ENCODE assay signal across 26 mouse cellular contexts in the genomic region with DNA sequence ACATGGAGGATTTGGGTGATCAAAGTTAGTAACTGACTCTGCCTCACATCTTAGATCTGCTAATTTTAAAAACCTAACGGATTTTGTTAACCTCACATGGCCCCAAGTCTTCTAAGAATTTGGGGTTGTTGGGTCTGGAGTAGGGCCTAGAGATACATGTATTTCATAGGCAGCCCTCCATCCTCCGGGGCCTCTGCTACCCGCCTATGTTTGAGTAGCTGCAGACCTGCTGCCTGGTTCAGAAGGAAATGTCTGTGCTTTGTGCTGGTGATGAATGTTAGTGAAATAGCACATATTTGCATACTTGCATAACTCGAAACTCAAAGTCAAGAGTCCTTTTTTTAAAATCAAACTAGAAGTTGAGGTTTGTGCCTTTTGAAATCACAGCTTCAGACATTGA.
DNase-seq lines count a peak whose midpoint lies in the region; ATAC-seq and TF ChIP-seq lines count a peak whose summit lies in the region.
"Had no signal": no experiment of that assay in that cellular context is flagged by ENCODE, and none has a peak within 500 bp of the region (broad histone marks: within the 10 kb centered on the region; RNA-seq: fewer than 3 reads in every experiment).

No protein-coding gene starts in this region.

- TF ChIP-seq EP300 in CH12.LX (IDR thresholded peaks at IDR 0.05; ENCODE audit: low read length): no peak

- 82% methylated on average over 4 of the region's 4 CpGs for WGBS in kidney, embryonic 14.5 days

- H3K9me3 ChIP-seq in kidney, embryonic 14.5 days (ENCODE audit: control insufficient read depth, low read length): no peaks in the 10 kb centered on the region
- H3K9me3 ChIP-seq in CH12.LX (replicated peaks; ENCODE audit: low read length): no peaks in the 10 kb centered on the region
- H3K9me3 ChIP-seq: embryonic facial prominence, embryonic 12.5 days; heart, embryonic 13.5 days; neural tube, embryonic 15.5 days had no signal

- H3K9ac ChIP-seq in kidney, embryonic 14.5 days (ENCODE audit: low read depth, low read length): no peak overlapping the region
- H3K9ac ChIP-seq in CH12.LX (ENCODE audit: insufficient read depth, low read depth): no peak overlapping the region
- H3K9ac ChIP-seq: embryonic facial prominence, embryonic 12.5 days; heart, embryonic 13.5 days; neural tube, embryonic 15.5 days had no signal

- no peak overlapping the region for H3K4me3 ChIP-seq in kidney, embryonic 14.5 days (ENCODE audit: low read length)
- H3K4me3 ChIP-seq in CH12.LX (replicated peaks in 1 of 3; ENCODE audit: low read depth in 2 of 3, low read length in 2 of 3, poor library complexity in 1 of 3): no peak overlapping the region
- H3K4me3 ChIP-seq: embryonic facial prominence, embryonic 12.5 days; erythroblast, embryonic 14.5 days; gastrocnemius, adult 2 months; heart, embryonic 13.5 days; neural tube, embryonic 15.5 days had no signal

- H3K27ac ChIP-seq in kidney, embryonic 14.5 days (ENCODE audit: low read depth, low read length): no peak overlapping the region
- no peak overlapping the region for H3K27ac ChIP-seq in CH12.LX (ENCODE audit: insufficient read depth, low read depth)
- H3K27ac ChIP-seq: embryonic facial prominence, embryonic 12.5 days; gastrocnemius, adult 2 months; heart, embryonic 13.5 days; neural tube, embryonic 15.5 days had no signal

- H3K36me3 ChIP-seq in kidney, embryonic 14.5 days (ENCODE audit: control insufficient read depth, insufficient read depth, low read length): no peaks in the 10 kb centered on the region
- no peaks in the 10 kb centered on the region for H3K36me3 ChIP-seq in CH12.LX (replicated peaks in 1 of 2; ENCODE audit: control insufficient read depth in 1 of 2, insufficient read depth in 1 of 2, low read length in 1 of 2)
- H3K36me3 ChIP-seq: embryonic facial prominence, embryonic 12.5 days; heart, embryonic 13.5 days; neural tube, embryonic 15.5 days had no signal

- in situ Hi-C loops in CH12.LX (cut with MboI; ENCODE audit: low pct_ligation_motif_present, low pct_unique_long_range_greater_than_20kb, low sequenced_read_pairs): no loop called here

- no peaks in the 10 kb centered on the region for H3K27me3 ChIP-seq in kidney, embryonic 14.5 days (ENCODE audit: control insufficient read depth, insufficient read depth, low read length)
- H3K27me3 ChIP-seq in CH12.LX (replicated peaks): no peaks in the 10 kb centered on the region
- H3K27me3 ChIP-seq: embryonic facial prominence, embryonic 12.5 days; heart, embryonic 13.5 days; neural tube, embryonic 15.5 days had no signal

- intact Hi-C loops in heart, postnatal 10 days (cut with DNase I): no loop called here

- dilution Hi-C loops in CH12.LX (cut with MboI; ENCODE audit: extremely low pct_ligation_motif_present, extremely low pct_unique_long_range_greater_than_20kb, low sequenced_read_pairs): no loop called here

- TF ChIP-seq POLR2A in CH12.LX (IDR thresholded peaks at IDR 0.05; ENCODE audit: low read depth, low read length): no peak

- ATAC-seq in kidney, embryonic 14.5 days (ENCODE audit: low FRiP score, low TSS enrichment): no peak
- ATAC-seq: forebrain, embryonic 14.5 days; hindbrain, embryonic 16.5 days; intestine, embryonic 16.5 days; midbrain, embryonic 16.5 days had no signal

- H3K4me1 ChIP-seq in kidney, embryonic 14.5 days (ENCODE audit: control insufficient read depth, insufficient read depth, low read length): no peaks in the 10 kb centered on the region
- H3K4me1 ChIP-seq in CH12.LX (ENCODE audit: control insufficient read depth in 1 of 2, insufficient read depth in 2 of 2): peaks cover 6 to 20% of the 10 kb centered on the region in 2 experiments; a peak in 2 of 4 replicates
- H3K4me1 ChIP-seq: heart, embryonic 13.5 days; neural tube, embryonic 15.5 days had no signal

- TF ChIP-seq CTCF in CH12.LX (conservative IDR thresholded peaks at IDR 0.05 in 1 of 2, IDR thresholded peaks at IDR 0.05 in 1 of 2; ENCODE audit: low read depth in 2 of 2, low read length in 2 of 2): no peak

- TF ChIP-seq RAD21 in CH12.LX (IDR thresholded peaks at IDR 0.05; ENCODE audit: low read depth, low read length): no peak

- DNase-seq in kidney, adult 9 months: peak; percentile 33
- DNase-seq in CH12.LX (ENCODE audit: extremely low read depth): peak; percentile 26
- DNase-seq in left cerebral cortex, adult 18-20 months (ENCODE audit: low spot score in 2 of 2): peak; percentile 46 to 53
- DNase-seq in right cerebral cortex, postnatal 10 days (ENCODE audit: low spot score in 2 of 2): peak; percentile 29 to 43
- DNase-seq in heart, postnatal 10 days: no peak
- no peak for DNase-seq in embryo, embryonic 11 days
- DNase-seq: adrenal gland, adult 2 months; B cell, adult 2 months; cerebellum, adult 8-10 months; gastrocnemius, adult 2 months; heart, adult 18-20 months; heart, postnatal 36 days; kidney, postnatal 10 days; lung, adult 2 months; lung, postnatal 36 days; thymus, postnatal 36 days had no signal

- no peak overlapping the region for H3K4me2 ChIP-seq in kidney, embryonic 14.5 days (replicated peaks; ENCODE audit: low read depth, low read length)
- H3K4me2 ChIP-seq in CH12.LX (ENCODE audit: insufficient read depth, low read depth, poor library complexity, severe bottlenecking): no peak overlapping the region; the same call in 1 of the 2 replicates
- H3K4me2 ChIP-seq: embryonic facial prominence, embryonic 12.5 days; heart, embryonic 13.5 days; liver, embryonic 11.5 days; neural tube, embryonic 15.5 days had no signal

- no peaks in the 10 kb centered on the region for H3K79me2 ChIP-seq in CH12.LX (replicated peaks; ENCODE audit: control insufficient read depth, extremely low read depth, insufficient read depth, poor library complexity, severe bottlenecking)

TF ChIP-seq in CH12.LX, 34 proteins besides CTCF, POLR2A, EP300 and RAD21:
- TF ChIP-seq MAFK (IDR thresholded peaks at IDR 0.05; ENCODE audit: insufficient replicate concordance, low read length): no peak
- TF ChIP-seq ZKSCAN1 (IDR thresholded peaks at IDR 0.05; ENCODE audit: borderline replicate concordance, low read depth, low read length): no peak
- TF ChIP-seq MEF2A (IDR thresholded peaks at IDR 0.05; ENCODE audit: borderline replicate concordance, low read depth, low read length): no peak
- TF ChIP-seq ZMIZ1 (IDR thresholded peaks at IDR 0.05; ENCODE audit: low read depth, low read length): no peak
- no peak for TF ChIP-seq MXI1 (IDR thresholded peaks at IDR 0.05; ENCODE audit: low read depth, low read length)
- TF ChIP-seq HCFC1 (IDR thresholded peaks at IDR 0.05; ENCODE audit: low read depth, low read length): no peak
- no peak for TF ChIP-seq SMC3 (IDR thresholded peaks at IDR 0.05; ENCODE audit: low read depth, low read length)
- no peak for TF ChIP-seq ZNF384 (IDR thresholded peaks at IDR 0.05; ENCODE audit: low read depth, low read length)
- TF ChIP-seq USF1 (IDR thresholded peaks at IDR 0.05; ENCODE audit: low read depth, low read length): no peak
- TF ChIP-seq ZC3H11A (IDR thresholded peaks at IDR 0.05; ENCODE audit: low read depth, low read length): no peak
- TF ChIP-seq MAZ (IDR thresholded peaks at IDR 0.05; ENCODE audit: low read depth, low read length): no peak
- no peak for TF ChIP-seq JUN (IDR thresholded peaks at IDR 0.05; ENCODE audit: insufficient read depth, low read depth, low read length)
- no peak for TF ChIP-seq UBTF (IDR thresholded peaks at IDR 0.05; ENCODE audit: low read depth, low read length)
- TF ChIP-seq POLR2AphosphoS2 (IDR thresholded peaks at IDR 0.05; ENCODE audit: low read depth, low read length): no peak
- TF ChIP-seq JUND (conservative IDR thresholded peaks at IDR 0.05; ENCODE audit: low read depth, low read length): no peak
- no peak for TF ChIP-seq IRF4 (IDR thresholded peaks at IDR 0.05; ENCODE audit: low read depth, low read length)
- no peak for TF ChIP-seq NRF1 (IDR thresholded peaks at IDR 0.05; ENCODE audit: low read depth, low read length)
- no peak for TF ChIP-seq PAX5 (IDR thresholded peaks at IDR 0.05; ENCODE audit: low read length)
- TF ChIP-seq MAX (IDR thresholded peaks at IDR 0.05; ENCODE audit: low read length): no peak
- TF ChIP-seq TBP (conservative IDR thresholded peaks at IDR 0.05; ENCODE audit: low read depth, low read length): no peak

Comparison
In these comparisons a context has a peak if more than half of its experiments do, and no peak if none do; other contexts are left out.
1. DNase-seq: peak in kidney, adult 9 months (single experiment), CH12.LX (single experiment), left cerebral cortex, adult 18-20 months (2 of 2) and right cerebral cortex, postnatal 10 days (2 of 2); none in heart, postnatal 10 days (0 of 2) and embryo, embryonic 11 days (single experiment).